Mouse (Mus musculus) heart, embryonic 10.5 days (tissue): Measurements from ENCODE around the gene Sit1. TPM values are rescaled to one million over a fixed set of nuclear protein-coding genes. Genes with fewer than 3 reads are reported as not detected.
A peak's percentile ranks its signal among the peaks of the same experiment; 100 is the strongest.

ENCODE experiments used
- DNase-seq: peaks from one replicate; pipeline ENCODE4 v3.0.0-alpha.2; 2017; ENCODE audit warnings: low spot score
- H3K27ac ChIP-seq: fragments of 300-500 bp; sonication (generic); 2 replicates; pipeline ENCODE4 v1.5.1; 2016; ENCODE audit warnings: mild to moderate bottlenecking
- H3K27me3 ChIP-seq: fragments of 300-500 bp; sonication (generic); 2 replicates; pipeline ENCODE4 v1.6.1; 2016; ENCODE audit warnings: mild to moderate bottlenecking; ENCODE audit not compliant: poor library complexity, insufficient read depth, severe bottlenecking
- H3K36me3 ChIP-seq: fragments of 300-500 bp; sonication (generic); 2 replicates; pipeline ENCODE4 v1.6.1; 2016; ENCODE audit warnings: mild to moderate bottlenecking, moderate library complexity
- H3K4me1 ChIP-seq: fragments of 300-500 bp; sonication (generic); 2 replicates; pipeline ENCODE4 v1.6.1; 2016; ENCODE audit warnings: mild to moderate bottlenecking
- H3K4me3 ChIP-seq: fragments of 300-500 bp; sonication (generic); 2 replicates; pipeline ENCODE4 v1.5.1; 2016; ENCODE audit warnings: mild to moderate bottlenecking, moderate library complexity
- H3K9me3 ChIP-seq: fragments of 300-500 bp; sonication (generic); 2 replicates; pipeline ENCODE4 v1.6.1; 2016; ENCODE audit warnings: mild to moderate bottlenecking, moderate library complexity
- WGBS: fragments of 180-500 bp; shearing (Covaris S2); methylation state at CpG from one replicate; pipeline ENCODE4 v1.1.7; 2016; 5-methylcytosine and 5-hydroxymethylcytosine counted together
- polyA plus RNA-seq: library from polyadenylated mRNA; unstranded; fragments of >200 nt; fragmentation: Nextera tagmentation; extraction: Ambion mirVana; gene quantifications from 2 replicates; pipeline ENCODE4 v1.2.1, GENCODE M21; 2016

The Sit1 gene
- polyA plus RNA-seq, 1 experiment from 2014 or later = not detected

DNA sequence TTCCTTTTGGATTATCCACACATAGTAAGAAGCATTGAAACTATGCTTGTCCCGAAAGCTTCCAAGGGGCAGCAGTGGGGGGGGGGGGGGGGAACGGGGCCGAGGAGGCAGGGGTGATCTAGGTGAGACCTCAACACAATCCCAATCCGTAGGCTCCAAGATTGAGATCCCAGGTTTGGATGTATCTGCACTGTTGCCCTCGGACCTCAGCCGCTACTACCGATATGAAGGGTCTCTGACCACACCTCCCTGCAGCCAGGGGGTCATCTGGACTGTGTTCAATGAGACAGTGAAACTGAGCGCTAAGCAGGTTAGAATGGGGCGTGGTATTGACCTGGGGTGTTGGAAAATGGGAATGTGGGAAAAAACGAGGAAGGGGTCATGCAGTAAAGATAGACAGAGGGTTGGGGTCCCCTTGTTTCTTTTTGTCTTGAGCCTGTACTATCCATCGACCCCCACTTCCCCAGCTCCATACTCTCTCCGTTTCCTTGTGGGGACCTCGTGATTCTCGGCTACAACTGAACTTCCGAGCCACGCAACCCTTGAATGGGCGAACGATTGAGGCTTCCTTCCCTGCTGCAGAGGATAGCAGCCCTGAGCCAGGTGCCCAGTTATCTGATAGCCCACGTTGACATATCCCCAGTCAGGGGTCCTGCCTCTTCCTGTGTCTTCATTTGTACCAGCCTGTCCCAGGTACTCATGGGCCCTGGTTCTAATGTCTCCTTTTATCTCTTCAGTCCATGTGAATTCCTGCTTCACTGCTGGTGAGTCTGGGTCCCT lies 28.3 kb upstream of the Sit1 start:
- H3K9me3 ChIP-seq = no peaks in the 10 kb centered on the region
- peaks cover 17% of the 10 kb centered on the region for H3K36me3 ChIP-seq
- peaks cover 62% of the 10 kb centered on the region for H3K4me1 ChIP-seq
- DNase-seq = no peak
- no peak overlapping the region for H3K4me3 ChIP-seq
- WGBS = 52% methylated on average over 17 of the region's 19 CpGs
- peaks cover 9% of the 10 kb centered on the region for H3K27me3 ChIP-seq
- no peak overlapping the region for H3K27ac ChIP-seq

DNA sequence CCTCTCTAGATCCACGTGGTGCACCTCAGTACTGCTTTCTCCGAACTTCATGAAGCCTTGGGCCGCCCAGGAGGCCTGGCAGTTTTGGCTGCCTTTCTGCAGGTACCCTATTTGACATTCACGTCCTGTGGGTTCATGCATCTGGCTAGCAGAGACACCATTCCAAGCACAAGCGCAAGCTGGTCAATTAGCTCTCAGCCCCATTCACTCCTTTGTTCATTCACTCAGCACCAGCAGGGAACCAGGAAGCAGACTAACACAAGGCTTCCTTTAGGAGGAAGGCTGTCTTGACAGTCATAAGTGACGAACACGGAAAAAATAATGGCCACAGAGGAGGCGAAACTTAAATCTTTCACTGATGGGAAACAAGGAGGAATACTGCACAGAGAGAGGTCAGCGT lies 25.6 kb upstream of the Sit1 start:
- Histone ChIP-seq H3K27me3 (peaks cover 15% of the 10 kb centered on the region), H3K4me1 (peaks cover 42% of the 10 kb centered on the region), H3K9me3 (no peaks in the 10 kb centered on the region), H3K36me3 (no peaks in the 10 kb centered on the region), H3K4me3 (peak overlapping the region; percentile 60), H3K27ac (peak overlapping the region; percentile 81)
- 37% methylated on average over 9 of the region's 9 CpGs for WGBS
- DNase-seq = no peak

DNA sequence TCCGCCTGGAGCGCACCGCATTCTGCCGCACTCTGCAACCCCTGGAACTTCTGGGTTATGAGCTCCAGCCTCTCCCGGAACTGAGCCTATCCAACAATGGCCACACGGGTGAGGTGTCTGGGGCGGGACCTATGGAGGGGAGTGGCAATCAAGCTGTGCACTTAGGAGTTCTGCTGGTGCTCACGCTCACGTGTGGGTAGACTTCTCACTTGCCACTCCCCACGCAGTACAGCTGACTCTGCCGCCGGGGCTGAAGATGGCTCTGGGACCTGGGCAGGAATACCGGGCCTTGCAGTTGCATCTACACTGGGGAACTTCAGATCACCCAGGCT lies 25.1 kb upstream of the Sit1 start:
- peak; percentile 86 for DNase-seq
- Histone ChIP-seq H3K27me3 (peaks cover 15% of the 10 kb centered on the region), H3K9me3 (no peaks in the 10 kb centered on the region), H3K36me3 (no peaks in the 10 kb centered on the region), H3K27ac (peak overlapping the region; percentile 81), H3K4me3 (peak overlapping the region; percentile 60), H3K4me1 (peaks cover 37% of the 10 kb centered on the region)
- 3% methylated on average over 13 of the region's 13 CpGs for WGBS

DNA sequence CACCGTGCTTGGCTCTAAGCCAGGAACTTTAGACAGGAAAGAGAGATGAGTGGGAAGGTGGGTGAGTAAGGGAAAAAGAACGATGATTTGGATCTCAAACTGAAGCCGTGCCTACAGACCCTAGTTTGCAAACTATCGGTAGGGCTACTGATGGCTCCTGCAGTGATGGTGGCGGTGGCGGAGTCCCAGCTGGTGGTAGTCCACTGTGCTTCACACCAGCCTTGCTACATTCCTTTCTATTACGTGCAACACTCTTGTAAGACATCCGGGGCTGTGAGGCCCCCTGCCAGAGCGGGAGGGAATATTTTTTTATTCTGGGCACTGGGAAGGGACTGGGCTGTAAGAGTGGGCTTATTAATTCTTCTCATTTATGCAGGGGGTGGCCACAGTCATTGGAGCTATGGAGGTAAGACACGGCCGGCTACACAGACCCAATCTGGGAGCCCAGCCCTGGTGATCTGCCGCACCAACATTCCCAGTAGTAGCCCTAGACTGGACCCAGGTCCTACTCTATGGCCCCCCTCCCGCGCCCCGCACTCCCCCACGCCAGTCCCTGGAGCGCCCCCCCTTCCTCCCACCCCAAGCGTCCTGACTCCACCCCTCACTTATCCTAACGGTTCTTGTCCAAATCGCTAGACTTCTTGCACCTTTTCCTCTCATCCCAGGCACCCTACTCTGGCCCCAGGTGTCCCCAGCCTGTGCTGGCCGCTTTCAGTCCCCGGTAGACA lies 24.6 kb upstream of the Sit1 start:
- peak overlapping the region; percentile 81 for H3K27ac ChIP-seq
- H3K4me1 ChIP-seq = peaks cover 37% of the 10 kb centered on the region
- no peaks in the 10 kb centered on the region for H3K36me3 ChIP-seq
- H3K9me3 ChIP-seq = no peaks in the 10 kb centered on the region
- H3K4me3 ChIP-seq = peak overlapping the region; percentile 60
- 8% methylated on average over 20 of the region's 22 CpGs for WGBS
- no peak for DNase-seq
- peaks cover 15% of the 10 kb centered on the region for H3K27me3 ChIP-seq

DNA sequence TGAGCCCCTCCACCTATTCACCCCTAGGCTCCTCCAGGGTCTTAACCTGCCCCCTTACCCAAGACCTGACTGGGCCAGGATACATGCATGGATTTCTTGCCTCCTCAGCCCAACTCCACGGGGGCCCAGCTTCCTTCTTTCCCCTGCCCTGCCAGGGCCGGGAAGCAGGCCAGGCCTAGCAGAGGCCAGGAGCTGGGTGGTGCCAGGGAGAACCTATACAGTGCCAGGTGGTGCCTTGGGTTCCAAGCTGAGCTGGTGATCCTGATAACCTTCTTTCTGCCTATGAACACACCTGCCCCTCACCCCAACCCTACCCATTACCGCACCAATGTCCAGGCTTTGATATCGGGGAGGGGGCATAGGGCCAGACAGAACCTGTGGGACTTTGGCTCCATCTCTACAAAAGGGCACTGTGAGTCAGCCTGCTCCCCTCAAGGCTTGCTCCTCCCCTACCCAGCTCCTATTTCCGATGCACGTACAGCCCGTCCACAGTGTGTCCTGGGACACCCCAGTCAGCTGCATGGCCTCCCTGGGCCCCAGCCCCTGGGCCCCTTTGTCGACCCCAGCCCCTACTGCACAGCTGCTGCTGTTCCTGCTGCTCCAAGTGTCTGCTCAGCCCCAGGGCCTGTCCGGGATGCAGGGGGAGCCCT lies 23.1 kb upstream of the Sit1 start, which contains the start of gene Car9:
Car9 (plus strand) TSS at position 431 of the 650 bp plus-strand sequence.
- Histone ChIP-seq H3K4me3 (peak within 1 kb of the TSS; percentile 60), H3K27me3 (peaks cover 18% of the 10 kb centered on the region), H3K9me3 (no peaks in the 10 kb centered on the region), H3K27ac (peak within 1 kb of the TSS; percentile 81; the same call in 1 of the 2 replicates), H3K36me3 (no peaks in the 10 kb centered on the region), H3K4me1 (peaks cover 26% of the 10 kb centered on the region)
- DNase-seq = no peak
- 55% methylated on average over 9 of the region's 9 CpGs for WGBS

DNA sequence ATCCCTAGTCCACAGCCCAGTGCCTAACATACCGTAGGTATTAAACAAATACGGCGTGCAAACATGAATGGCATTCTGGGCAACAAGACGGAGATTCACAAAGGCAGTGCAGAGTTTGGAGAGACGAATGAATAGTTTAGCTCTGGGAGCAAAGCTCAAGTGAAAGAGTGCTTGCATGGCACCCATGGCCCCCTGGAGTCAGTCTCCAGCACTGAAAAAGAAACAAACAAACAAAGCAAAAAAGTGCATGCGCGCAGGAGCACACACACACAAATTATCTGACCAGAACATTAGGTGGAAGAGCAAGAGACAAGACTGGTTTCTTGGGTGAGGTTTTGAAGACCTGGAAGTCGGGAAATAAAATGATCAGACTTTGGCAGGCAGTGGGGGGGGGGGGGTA lies 22.5 kb upstream of the Sit1 start:
- 84% methylated on average over 8 of the region's 8 CpGs for WGBS
- DNase-seq = no peak
- H3K9me3 ChIP-seq = no peaks in the 10 kb centered on the region

DNA sequence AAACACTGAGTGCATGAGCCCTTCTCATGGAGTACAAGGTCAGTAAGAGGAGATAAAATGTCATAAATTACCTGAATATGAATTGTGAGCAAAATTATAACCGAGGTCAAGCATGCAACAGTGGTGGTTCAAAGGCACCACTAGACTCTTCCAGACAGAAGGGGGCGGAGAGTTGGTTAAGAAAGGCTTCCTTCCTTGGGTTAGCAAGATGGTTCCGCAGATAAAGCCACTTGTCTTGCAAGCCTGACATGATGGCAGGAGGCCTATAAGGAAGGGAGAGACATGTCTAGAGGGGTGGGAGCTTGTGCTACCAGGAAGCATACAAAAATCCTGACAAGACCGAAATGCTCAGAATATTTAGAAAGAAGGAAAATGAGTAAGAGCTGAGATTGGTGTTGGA lies 20.7 kb upstream of the Sit1 start:
- Histone ChIP-seq H3K27ac (no peak overlapping the region), H3K4me1 (peaks cover 24% of the 10 kb centered on the region), H3K9me3 (no peaks in the 10 kb centered on the region), H3K4me3 (no peak overlapping the region), H3K36me3 (no peaks in the 10 kb centered on the region), H3K27me3 (peaks cover 25% of the 10 kb centered on the region)
- WGBS = 73% methylated on average over 4 of the region's 4 CpGs
- DNase-seq = no peak

More for the DNA sequence above, 22.5 kb upstream of the Sit1 start:
- Histone ChIP-seq H3K36me3 (no peaks in the 10 kb centered on the region), H3K4me1 (peaks cover 24% of the 10 kb centered on the region), H3K4me3 (no peak overlapping the region), H3K27ac (no peak overlapping the region), H3K27me3 (peaks cover 23% of the 10 kb centered on the region)

DNA sequence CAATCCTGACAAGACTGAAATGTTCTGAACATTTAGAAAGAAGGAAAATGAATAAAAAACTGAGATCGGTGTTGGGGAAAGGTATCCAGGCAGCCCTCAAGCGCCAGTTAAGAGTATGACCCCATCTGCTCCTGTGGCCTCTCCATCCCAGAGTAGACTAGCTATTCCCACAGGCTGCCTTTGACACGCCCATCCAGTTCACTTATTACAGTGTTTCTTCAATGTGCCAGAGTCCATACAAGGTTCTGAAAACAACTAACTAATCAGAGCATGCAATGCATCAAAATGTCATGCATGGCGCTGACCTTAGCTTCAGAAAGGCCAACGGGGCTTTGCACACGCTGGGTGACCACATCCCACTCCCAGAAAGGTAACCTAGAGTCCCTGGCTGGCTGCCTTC lies 20.0 kb upstream of the Sit1 start:
- H3K36me3 ChIP-seq = no peaks in the 10 kb centered on the region
- H3K4me3 ChIP-seq = no peak overlapping the region
- peaks cover 22% of the 10 kb centered on the region for H3K4me1 ChIP-seq
- H3K27me3 ChIP-seq = peaks cover 25% of the 10 kb centered on the region
- DNase-seq = no peak
- H3K9me3 ChIP-seq = no peaks in the 10 kb centered on the region
- no peak overlapping the region for H3K27ac ChIP-seq
- 81% methylated on average over 6 of the region's 6 CpGs for WGBS

DNA sequence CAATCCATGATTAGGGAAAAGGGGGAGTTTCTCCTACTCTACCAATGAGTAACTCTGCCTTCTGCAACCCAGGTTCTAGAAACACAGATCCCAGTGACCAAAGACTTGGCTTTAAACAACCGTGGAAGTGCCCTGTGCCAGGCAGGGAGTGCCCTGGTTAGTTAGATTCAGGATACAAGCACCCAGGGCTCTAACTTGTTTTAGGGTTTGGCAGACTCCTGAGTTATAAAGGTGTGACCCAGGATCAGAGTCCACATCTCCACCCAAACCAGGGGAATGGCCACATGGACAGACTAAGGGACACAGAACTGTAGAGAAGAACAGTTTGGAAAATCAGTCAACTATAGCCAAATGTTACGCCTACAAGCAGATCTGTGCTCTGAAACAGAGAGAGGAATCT lies 19.5 kb upstream of the Sit1 start:
- 71% methylated on average over 2 of the region's 2 CpGs for WGBS
- peaks cover 25% of the 10 kb centered on the region for H3K27me3 ChIP-seq
- H3K27ac ChIP-seq = no peak overlapping the region

DNA sequence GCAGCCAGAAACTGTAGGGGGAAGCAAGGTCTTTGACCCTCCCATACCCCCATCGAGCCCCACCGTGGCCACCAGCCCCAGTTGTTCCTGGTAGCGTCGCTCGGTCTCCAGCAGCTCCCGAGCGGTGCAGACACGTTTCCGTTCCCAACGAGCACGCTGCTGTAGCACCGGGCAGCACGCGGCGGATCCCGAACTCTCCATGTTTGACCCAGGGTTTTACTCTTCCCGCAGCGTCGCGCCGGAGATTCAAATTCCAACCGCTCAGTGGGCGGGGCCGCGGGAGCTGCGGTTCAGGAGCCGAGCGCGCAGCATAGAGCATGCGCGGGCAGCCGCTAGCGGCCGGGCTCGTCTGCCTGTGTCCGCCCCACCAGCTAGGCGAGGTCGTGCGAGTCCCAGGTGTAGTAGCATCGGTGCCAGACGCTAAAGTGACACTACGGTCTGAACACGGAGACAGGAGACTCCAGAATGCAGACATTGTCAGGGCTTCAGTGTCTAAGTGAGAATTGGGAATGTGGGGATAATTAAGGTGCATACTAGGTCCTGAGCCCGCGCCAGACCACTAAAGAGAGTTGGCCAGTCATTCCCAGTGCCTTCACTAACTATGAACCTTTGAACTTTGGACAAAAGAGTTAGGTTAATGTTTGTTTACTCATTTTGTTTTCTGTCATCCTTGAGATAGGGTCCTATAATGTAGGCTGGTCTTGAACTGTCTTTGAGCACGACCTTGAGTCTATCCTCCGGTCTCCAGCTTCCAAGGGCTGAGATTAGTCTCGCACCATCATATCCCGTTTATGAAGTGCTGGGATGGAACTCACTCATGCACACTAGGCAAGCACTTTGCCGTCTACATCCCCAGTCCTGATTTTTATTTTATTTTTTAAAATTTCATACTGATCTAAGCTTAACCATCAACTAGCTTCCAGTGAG lies 16.1 kb upstream of the Sit1 start, which contains the start of gene Arhgef39:
Arhgef39 (minus strand) TSS at position 289 of the 927 bp plus-strand sequence.
- H3K9me3 ChIP-seq = no peaks in the 10 kb centered on the region
- peak; percentile 94 for DNase-seq
- H3K4me1 ChIP-seq = peaks cover 42% of the 10 kb centered on the region
- H3K4me3 ChIP-seq = peak within 1 kb of the TSS; percentile 75
- whole genome bisulfite sequencing = 7% methylated on average over 50 of the region's 50 CpGs
- H3K27ac ChIP-seq = peak within 1 kb of the TSS; percentile 88
- 0 out of 2 replicates have a peak, but pooled peaks cover 10% of the 10 kb centered on the region for H3K27me3 ChIP-seq
- H3K36me3 ChIP-seq = peaks cover 24% of the 10 kb centered on the region

More for the DNA sequence above, 19.5 kb upstream of the Sit1 start:
- no peak for DNase-seq
- H3K4me1 ChIP-seq = peaks cover 22% of the 10 kb centered on the region
- H3K4me3 ChIP-seq = no peak overlapping the region
- no peaks in the 10 kb centered on the region for H3K36me3 ChIP-seq
- H3K9me3 ChIP-seq = no peaks in the 10 kb centered on the region

DNA sequence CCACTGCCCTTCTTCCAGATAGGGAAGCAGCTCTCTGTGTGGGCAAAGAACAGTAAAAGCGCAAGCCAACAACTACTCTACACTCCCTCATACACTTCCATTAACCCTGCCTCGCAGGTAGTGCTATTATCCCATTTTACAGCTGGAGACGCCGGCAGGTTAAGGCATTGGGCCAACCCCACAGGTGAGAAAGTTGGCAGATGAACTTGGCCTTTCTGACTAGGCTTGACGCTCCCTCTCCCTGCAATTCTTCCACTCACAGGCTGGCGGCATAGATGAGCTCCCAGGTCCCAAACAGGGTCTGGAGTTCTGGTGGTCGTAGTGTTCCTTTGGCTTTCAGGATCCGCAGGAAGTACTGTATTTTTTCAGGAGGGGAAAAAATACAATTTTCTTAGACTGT lies 15.4 kb upstream of the Sit1 start:
- Histone ChIP-seq H3K4me1 (peaks cover 49% of the 10 kb centered on the region), H3K27ac (peak overlapping the region; percentile 88), H3K9me3 (no peaks in the 10 kb centered on the region), H3K4me3 (peak overlapping the region; percentile 75), H3K36me3 (peaks cover 24% of the 10 kb centered on the region), H3K27me3 (0 out of 2 replicates have a peak, but pooled peaks cover 10% of the 10 kb centered on the region)
- DNase-seq = no peak
- WGBS = 11% methylated on average over 8 of the region's 8 CpGs

DNA sequence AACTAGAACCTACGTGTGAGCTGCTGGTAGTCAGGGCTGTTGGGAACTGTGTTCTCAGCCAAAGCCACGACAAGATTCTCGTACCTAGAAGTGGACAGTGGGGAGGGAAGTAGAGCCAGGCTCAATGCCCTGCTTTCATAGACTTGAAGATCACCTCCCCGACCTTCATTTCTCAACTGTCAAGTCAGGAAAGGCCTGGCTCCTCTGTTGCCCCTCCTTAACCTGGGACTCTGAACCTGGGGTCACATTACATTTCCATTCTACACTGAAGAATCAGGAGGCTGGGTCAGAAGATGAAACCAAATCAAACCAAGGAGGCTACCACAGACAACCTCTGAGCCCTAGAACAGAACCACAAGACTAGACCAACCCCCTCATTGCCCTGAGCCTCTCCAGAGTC lies 14.4 kb upstream of the Sit1 start:
- H3K4me3 ChIP-seq = peak overlapping the region; percentile 75
- no peaks in the 10 kb centered on the region for H3K9me3 ChIP-seq
- peaks cover 51% of the 10 kb centered on the region for H3K4me1 ChIP-seq
- 0 out of 2 replicates have a peak, but pooled peaks cover 10% of the 10 kb centered on the region for H3K27me3 ChIP-seq
- WGBS = 57% methylated on average over 4 of the region's 4 CpGs
- peaks cover 24% of the 10 kb centered on the region for H3K36me3 ChIP-seq
- DNase-seq = no peak
- peak overlapping the region; percentile 88 for H3K27ac ChIP-seq
